Mouse (Mus musculus): Measurements from ENCODE around the gene Slc7a7.

Gene Slc7a7

GRCm38 (mm10) chr14:54417623-54418081, at the start of gene Slc7a7:
Gene Slc7a7 (minus strand): TSS chr14:54417780.
- CTCF ChIA-PET: no interaction called here

- CTCF ChIA-PET: interaction anchor here (0.6 kb wide), 1 partner anchor 242 kb away, joined by 4 read pairs; no protein-coding TSS in a partner anchor
These were observed 46.9 kb upstream of the Slc7a7 start for GRCm38 (mm10) chr14:54464293-54465005.

GRCm38 (mm10) chr14:54463959-54464292, 46.3 kb upstream of the Slc7a7 start, which contains the start of gene Lrp10:
Gene Lrp10 (plus strand): TSS chr14:54464137.
- CTCF ChIA-PET: no interaction called here

GRCm38 (mm10) chr14:54463108-54463958, 45.8 kb upstream of the Slc7a7 start:
- CTCF ChIA-PET: no interaction called here

- CTCF ChIA-PET: interaction anchor here (0.6 to 0.7 kb wide), 2 partner anchors 30 to 121 kb away, joined by 4 to 19 read pairs; no protein-coding TSS in a partner anchor
These were observed 44.6 kb upstream of the Slc7a7 start for GRCm38 (mm10) chr14:54462146-54462545.

GRCm38 (mm10) chr14:54457907-54458569, 40.5 kb upstream of the Slc7a7 start:
- CTCF ChIA-PET: interaction anchor here (0.6 kb wide), 1 partner anchor 92 kb away, joined by 9 read pairs; no protein-coding TSS in a partner anchor

GRCm38 (mm10) chr14:54454669-54455528, 37.3 kb upstream of the Slc7a7 start:
- CTCF ChIA-PET: no interaction called here

- CTCF ChIA-PET: interaction anchor here (0.5 to 1.2 kb wide), 3 partner anchors 25 to 1272 kb away, joined by 3 read pairs; no protein-coding TSS in a partner anchor
These were observed 36.0 kb upstream of the Slc7a7 start for GRCm38 (mm10) chr14:54453566-54453965.

- CTCF ChIA-PET: interaction anchor here (1.2 kb wide), 1 partner anchor 9 kb away, joined by 3 read pairs; no protein-coding TSS in a partner anchor
These were observed 27.9 kb upstream of the Slc7a7 start for GRCm38 (mm10) chr14:54445476-54445875.

- CTCF ChIA-PET: no interaction called here
These were observed 26.4 kb upstream of the Slc7a7 start for GRCm38 (mm10) chr14:54443712-54444618.

- CTCF ChIA-PET: interaction anchor here (0.9 kb wide), 1 partner anchor 11 kb away, joined by 3 read pairs; no protein-coding TSS in a partner anchor
These were observed 25.6 kb upstream of the Slc7a7 start for GRCm38 (mm10) chr14:54443196-54443595.

GRCm38 (mm10) chr14:54442548-54442947, 25.0 kb upstream of the Slc7a7 start:
- CTCF ChIA-PET: interaction anchor here (0.9 kb wide), 1 partner anchor 10 kb away, joined by 3 read pairs; no protein-coding TSS in a partner anchor

GRCm38 (mm10) chr14:54441365-54441764, 23.8 kb upstream of the Slc7a7 start:
- CTCF ChIA-PET: interaction anchor here (0.7 kb wide), 1 partner anchor 11 kb away, joined by 3 read pairs; no protein-coding TSS in a partner anchor

GRCm38 (mm10) chr14:54440538-54440937, 23.0 kb upstream of the Slc7a7 start:
- CTCF ChIA-PET: no interaction called here

- CTCF ChIA-PET: no interaction called here
These were observed 22.0 kb upstream of the Slc7a7 start for GRCm38 (mm10) chr14:54439610-54440009.

- CTCF ChIA-PET: no interaction called here
These were observed 21.6 kb upstream of the Slc7a7 start for GRCm38 (mm10) chr14:54439155-54439554.

GRCm38 (mm10) chr14:54435194-54435918, 17.8 kb upstream of the Slc7a7 start:
- CTCF ChIA-PET: interaction anchor here (1.5 kb wide), 1 partner anchor 11 kb away, joined by 3 read pairs; no protein-coding TSS in a partner anchor

- CTCF ChIA-PET: interaction anchor here (0.6 kb wide), 1 partner anchor 73 kb away, joined by 3 read pairs; the partner anchor contains the start of gene Oxa1l
These were observed 16.5 kb upstream of the Slc7a7 start for GRCm38 (mm10) chr14:54433941-54434531.

Measured in spleen, embryonic (tissue).